ENCODE assay signal across 35 mouse cellular contexts in the genomic region with DNA sequence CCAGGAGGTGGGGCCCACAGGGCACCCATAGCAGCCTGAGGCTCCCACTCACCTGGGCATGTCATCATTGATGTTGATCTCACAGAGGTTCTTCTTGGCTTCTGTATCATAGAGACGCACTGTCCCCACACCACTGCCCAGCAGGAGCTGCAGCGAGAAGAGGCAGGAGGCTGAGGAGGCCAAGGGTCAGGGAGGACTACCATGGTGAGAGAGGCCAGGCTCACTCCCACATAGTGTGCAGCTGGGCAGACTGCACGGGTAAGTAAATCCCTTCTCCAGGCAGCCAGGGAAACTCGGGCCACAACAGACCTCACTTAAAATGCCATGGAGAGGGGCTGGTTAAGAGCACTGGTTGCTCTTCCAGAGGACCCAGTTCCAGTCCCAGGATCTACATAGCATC. TPM values are rescaled to one million over a fixed set of nuclear protein-coding genes. Genes with fewer than 3 reads are reported as not detected.
DNase-seq lines count a peak whose midpoint lies in the region; ATAC-seq and TF ChIP-seq lines count a peak whose summit lies in the region.
"Had no signal": no experiment of that assay in that cellular context is flagged by ENCODE, and none has a peak within 500 bp of the region (broad histone marks: within the 10 kb centered on the region; RNA-seq: fewer than 3 reads in every experiment).

No protein-coding gene starts in this region.

- TF ChIP-seq EP300 in stomach, postnatal 0 days (optimal IDR thresholded peaks at IDR 0.05) = no peak

- peak; percentile 76 for ATAC-seq in kidney, embryonic 15.5 days (replicated peaks; ENCODE audit: low FRiP score)
- ATAC-seq in liver, embryonic 13.5 days (ENCODE audit: low read depth) = 0 out of 2 replicates have a peak, but pooled peaks have one; percentile 19
- no peak for ATAC-seq in liver, embryonic 11.5 days (replicated peaks; ENCODE audit: low FRiP score)
- 0 out of 2 replicates have a peak, but pooled peaks have one; percentile 8 for ATAC-seq in stomach, postnatal 0 days (ENCODE audit: low FRiP score, low TSS enrichment)
- no peak for ATAC-seq in CD4-positive, CD25-positive, alpha-beta regulatory T cell, adult 4 months
- ATAC-seq: forebrain, postnatal 0 days; inflammation-experienced regulatory T-cells, adult 6 months had no signal

- H3K4me3 ChIP-seq in gastrocnemius, adult 2 months = no peak overlapping the region
- no peak overlapping the region for H3K4me3 ChIP-seq in kidney, embryonic 15.5 days (replicated peaks)
- no peak overlapping the region for H3K4me3 ChIP-seq in liver, embryonic 13.5 days (replicated peaks)
- no peak overlapping the region for H3K4me3 ChIP-seq in liver, embryonic 11.5 days (ENCODE audit: low read depth, low read length)
- no peak overlapping the region for H3K4me3 ChIP-seq in stomach, postnatal 0 days (ENCODE audit: low read depth, low read length)
- H3K4me3 ChIP-seq: heart, embryonic 12.5 days; neural tube, embryonic 15.5 days; stomach, embryonic 15.5 days had no signal

- H3K27me3 ChIP-seq in kidney, embryonic 15.5 days = no peaks in the 10 kb centered on the region
- no peaks in the 10 kb centered on the region for H3K27me3 ChIP-seq in liver, embryonic 13.5 days
- no peaks in the 10 kb centered on the region for H3K27me3 ChIP-seq in liver, embryonic 11.5 days (replicated peaks; ENCODE audit: control insufficient read depth, insufficient read depth, low read length)
- no peaks in the 10 kb centered on the region for H3K27me3 ChIP-seq in stomach, postnatal 0 days (ENCODE audit: control insufficient read depth, insufficient read depth, low read length)
- H3K27me3 ChIP-seq: heart, embryonic 12.5 days; neural tube, embryonic 15.5 days; stomach, embryonic 15.5 days had no signal

- no peak overlapping the region for H3K4me2 ChIP-seq in kidney, embryonic 15.5 days
- H3K4me2 ChIP-seq in liver, embryonic 13.5 days = no peak overlapping the region
- H3K4me2 ChIP-seq in liver, embryonic 11.5 days = no peak overlapping the region
- no peak overlapping the region for H3K4me2 ChIP-seq in stomach, postnatal 0 days (replicated peaks; ENCODE audit: low read depth)
- H3K4me2 ChIP-seq: heart, embryonic 12.5 days; hindbrain, embryonic 14.5 days; neural tube, embryonic 15.5 days; stomach, embryonic 15.5 days had no signal

- intact Hi-C loops in gastrocnemius, adult 2 months (cut with DNase I) = no loop called here
- intact Hi-C loops in gastrocnemius, postnatal 14 days (cut with DNase I; ENCODE audit: low total_unique reads) = loop anchor here (10.0 kb wide), 1 partner anchor 114 kb away; no protein-coding TSS in a partner anchor

- TF ChIP-seq CTCF in gastrocnemius, adult 2 months (IDR thresholded peaks at IDR 0.05) = no peak
- no peak for TF ChIP-seq CTCF in stomach, postnatal 0 days (IDR thresholded peaks at IDR 0.05; ENCODE audit: low read depth)

- H3K27ac ChIP-seq in gastrocnemius, adult 2 months = no peak overlapping the region
- H3K27ac ChIP-seq in kidney, embryonic 15.5 days = 0 out of 2 replicates have a peak overlapping the region, but pooled peaks have one; percentile 61
- no peak overlapping the region for H3K27ac ChIP-seq in liver, embryonic 13.5 days
- no peak overlapping the region for H3K27ac ChIP-seq in liver, embryonic 11.5 days (ENCODE audit: low read depth, low read length)
- H3K27ac ChIP-seq in stomach, postnatal 0 days (replicated peaks) = no peak overlapping the region
- H3K27ac ChIP-seq: hindbrain, embryonic 14.5 days; liver, embryonic 14.5 days; macrophage; neural tube, embryonic 15.5 days; stomach, embryonic 15.5 days had no signal

- WGBS in kidney, embryonic 15.5 days = 39% methylated on average over 4 of the region's 4 CpGs
- WGBS in liver, embryonic 13.5 days (ENCODE audit: insufficient replicate concordance) = 79% methylated on average over 4 of the region's 4 CpGs
- 76% methylated on average over 4 of the region's 4 CpGs for WGBS in liver, embryonic 11.5 days
- WGBS in stomach, postnatal 0 days = 71% methylated on average over 4 of the region's 4 CpGs

- peak; percentile 10 for DNase-seq in gastrocnemius, adult 2 months
- DNase-seq in gastrocnemius, postnatal 14 days = no peak
- DNase-seq in kidney, adult 8-10 months = no peak
- DNase-seq in liver, embryonic 13.5 days = no peak
- no peak for DNase-seq in liver, embryonic 11.5 days (ENCODE audit: low spot score)
- DNase-seq in stomach, postnatal 0 days (ENCODE audit: low spot score) = no peak
- DNase-seq: adrenal gland, postnatal 25 days; cerebellum, adult 11-12 months; cerebellum, postnatal 10 days; forebrain, postnatal 0 days; gastrocnemius, postnatal 10 days; heart, adult 18-20 months; heart, postnatal 4 days; kidney, postnatal 10 days; layer of hippocampus, postnatal 36 days; left cerebral cortex, postnatal 4 days; lung, adult 2 months; lung, postnatal 10 days; midbrain, embryonic 14.5 days; right cerebral cortex, postnatal 25 days; thymus, postnatal 14 days had no signal

- peaks cover 77% of the 10 kb centered on the region for H3K36me3 ChIP-seq in kidney, embryonic 15.5 days
- H3K36me3 ChIP-seq in liver, embryonic 13.5 days = peaks cover 97% of the 10 kb centered on the region
- H3K36me3 ChIP-seq in liver, embryonic 11.5 days (ENCODE audit: control insufficient read depth, insufficient read depth, low read length) = peaks cover 50% of the 10 kb centered on the region
- peaks cover 3% of the 10 kb centered on the region for H3K36me3 ChIP-seq in stomach, postnatal 0 days (ENCODE audit: control insufficient read depth, insufficient read depth, low read length)

- H3K4me1 ChIP-seq in kidney, embryonic 15.5 days = peaks cover 14% of the 10 kb centered on the region
- no peaks in the 10 kb centered on the region for H3K4me1 ChIP-seq in liver, embryonic 13.5 days (replicated peaks)
- no peaks in the 10 kb centered on the region for H3K4me1 ChIP-seq in liver, embryonic 11.5 days (replicated peaks; ENCODE audit: control insufficient read depth, insufficient read depth, low read length)
- H3K4me1 ChIP-seq in stomach, postnatal 0 days (replicated peaks; ENCODE audit: control insufficient read depth, insufficient read depth) = no peaks in the 10 kb centered on the region
- H3K4me1 ChIP-seq: neural tube, embryonic 15.5 days; stomach, embryonic 15.5 days had no signal

- H3K9ac ChIP-seq in kidney, embryonic 15.5 days = no peak overlapping the region
- H3K9ac ChIP-seq in liver, embryonic 13.5 days = no peak overlapping the region
- H3K9ac ChIP-seq in liver, embryonic 11.5 days (ENCODE audit: low read depth, low read length) = no peak overlapping the region
- H3K9ac ChIP-seq in stomach, postnatal 0 days (ENCODE audit: low read length) = no peak overlapping the region
- H3K9ac ChIP-seq: forebrain, postnatal 0 days; heart, embryonic 12.5 days; hindbrain, embryonic 14.5 days; liver, embryonic 14.5 days; neural tube, embryonic 15.5 days; stomach, embryonic 15.5 days had no signal

- no peaks in the 10 kb centered on the region for H3K9me3 ChIP-seq in kidney, embryonic 15.5 days (replicated peaks)
- H3K9me3 ChIP-seq in liver, embryonic 13.5 days (replicated peaks) = no peaks in the 10 kb centered on the region
- H3K9me3 ChIP-seq in liver, embryonic 11.5 days (ENCODE audit: control insufficient read depth, low read length) = no peaks in the 10 kb centered on the region
- no peaks in the 10 kb centered on the region for H3K9me3 ChIP-seq in stomach, postnatal 0 days (ENCODE audit: control insufficient read depth, low read length)
- H3K9me3 ChIP-seq: heart, embryonic 12.5 days; neural tube, embryonic 15.5 days; stomach, embryonic 15.5 days had no signal

RNA-seq across cellular contexts. Expression of a gene that starts 11.3 kb away (rescaled TPM):
- 1 to 10 TPM; 2.8 to 3.7 TPM for total RNA-seq in gastrocnemius, adult 2 months (2021)
- total RNA-seq in gastrocnemius, postnatal 14 days (2021) = 1 to 10 TPM; 4.0 to 5.0 TPM
- 11.9 and 15.6 TPM in 2 replicates for polyA plus RNA-seq in kidney, embryonic 15.5 days (2015; fragmentation: Nextera tagmentation; extraction: Ambion mirVana)
- 10.5 and 10.6 TPM in 2 replicates for polyA plus RNA-seq in liver, embryonic 13.5 days (2015; fragmentation: Nextera tagmentation; extraction: Ambion mirVana)
- 20.1 and 20.5 TPM in 2 replicates for polyA plus RNA-seq in liver, embryonic 11.5 days (2014; fragmentation: Nextera tagmentation; extraction: Ambion mirVana)
- 5.8 and 5.9 TPM in 2 replicates for polyA plus RNA-seq in stomach, postnatal 0 days (2015; fragmentation: Nextera tagmentation; extraction: Ambion mirVana)
- polyA plus RNA-seq in CD4-positive, CD25-positive, alpha-beta regulatory T cell, adult 4 months (2017; shearing (Covaris generic)) = 1 to 10 TPM; 5.0 to 5.9 TPM

RNA-seq across cellular contexts. Expression of a gene that starts 21.5 kb away (rescaled TPM):
- total RNA-seq in gastrocnemius, adult 2 months (2021) = 1 to 10 TPM; 5.2 to 8.0 TPM
- total RNA-seq in gastrocnemius, postnatal 14 days (2021) = 1 to 10 TPM; 9.3 to 9.7 TPM
- polyA plus RNA-seq in kidney, embryonic 15.5 days (2015; fragmentation: Nextera tagmentation; extraction: Ambion mirVana) = 9.9 and 11.8 TPM in 2 replicates
- 12.3 and 13.8 TPM in 2 replicates for polyA plus RNA-seq in liver, embryonic 13.5 days (2015; fragmentation: Nextera tagmentation; extraction: Ambion mirVana)
- polyA plus RNA-seq in liver, embryonic 11.5 days (2014; fragmentation: Nextera tagmentation; extraction: Ambion mirVana) = 15.5 and 19.3 TPM in 2 replicates
- 4.5 and 5.0 TPM in 2 replicates for polyA plus RNA-seq in stomach, postnatal 0 days (2015; fragmentation: Nextera tagmentation; extraction: Ambion mirVana)
- 10 to 100 TPM; 20.0 to 30.1 TPM for polyA plus RNA-seq in CD4-positive, CD25-positive, alpha-beta regulatory T cell, adult 4 months (2017; shearing (Covaris generic))

RNA-seq across cellular contexts. Expression of a gene that starts 26.2 kb away (rescaled TPM):
- 10 to 100 TPM; 26.4 to 32.9 TPM for total RNA-seq in gastrocnemius, adult 2 months (2021)
- total RNA-seq in gastrocnemius, postnatal 14 days (2021) = 10 to 100 TPM; 12.7 to 15.5 TPM
- 1.9 and 2.3 TPM in 2 replicates for polyA plus RNA-seq in kidney, embryonic 15.5 days (2015; fragmentation: Nextera tagmentation; extraction: Ambion mirVana)
- 2.4 and 2.7 TPM in 2 replicates for polyA plus RNA-seq in liver, embryonic 13.5 days (2015; fragmentation: Nextera tagmentation; extraction: Ambion mirVana)
- polyA plus RNA-seq in liver, embryonic 11.5 days (2014; fragmentation: Nextera tagmentation; extraction: Ambion mirVana) = 2.7 and 3.2 TPM in 2 replicates
- 7.8 and 8.3 TPM in 2 replicates for polyA plus RNA-seq in stomach, postnatal 0 days (2015; fragmentation: Nextera tagmentation; extraction: Ambion mirVana)
- polyA plus RNA-seq in CD4-positive, CD25-positive, alpha-beta regulatory T cell, adult 4 months (2017; shearing (Covaris generic)) = 10 to 100 TPM; 21.8 to 22.6 TPM

RNA-seq across cellular contexts. Expression of a gene that starts 30.8 kb away (rescaled TPM):
- total RNA-seq in gastrocnemius, adult 2 months (2021) = not detected
- not detected for total RNA-seq in gastrocnemius, postnatal 14 days (2021)
- polyA plus RNA-seq in kidney, embryonic 15.5 days (2015; fragmentation: Nextera tagmentation; extraction: Ambion mirVana) = not detected in 2 replicates
- polyA plus RNA-seq in liver, embryonic 13.5 days (2015; fragmentation: Nextera tagmentation; extraction: Ambion mirVana) = not detected in 2 replicates
- not detected in 2 replicates for polyA plus RNA-seq in liver, embryonic 11.5 days (2014; fragmentation: Nextera tagmentation; extraction: Ambion mirVana)
- 0.10 TPM in 1 of 2 replicates, not detected in the other for polyA plus RNA-seq in stomach, postnatal 0 days (2015; fragmentation: Nextera tagmentation; extraction: Ambion mirVana)
- polyA plus RNA-seq in CD4-positive, CD25-positive, alpha-beta regulatory T cell, adult 4 months (2017; shearing (Covaris generic)) = under 1 TPM in 1 of 2 experiments, not detected in 1; 0.27 TPM
- total RNA-seq: adrenal gland, adult 18-20 months; adrenal gland, postnatal 25 days; common myeloid progenitor, adult 5-6 weeks; forebrain, postnatal 0 days; gastrocnemius, postnatal 10 days; heart, adult 18-20 months; heart, postnatal 4 days; layer of hippocampus, adult 8-10 months; layer of hippocampus, postnatal 36 days; left cerebral cortex, postnatal 4 days; megakaryocyte-erythroid progenitor cell, adult 5-6 weeks had no signal
- polyA plus RNA-seq: forebrain, postnatal 0 days; heart, embryonic 12.5 days; heart, postnatal 0 days; hindbrain, embryonic 14.5 days; inflammation-experienced regulatory T-cells, adult 6 months; liver, embryonic 14.5 days; lung, adult 2 months; macrophage; midbrain, embryonic 14.5 days; neural tube, embryonic 15.5 days; stomach, embryonic 15.5 days had no signal

Comparison
In these comparisons a context has a peak if more than half of its experiments do, and no peak if none do; other contexts are left out.
1. ATAC-seq: peak in kidney, embryonic 15.5 days (single experiment), liver, embryonic 13.5 days (single experiment) and stomach, postnatal 0 days (single experiment); none in liver, embryonic 11.5 days (single experiment) and CD4-positive, CD25-positive, alpha-beta regulatory T cell, adult 4 months (single experiment).